Mouse (Mus musculus): Measurements from ENCODE around the gene Skp1a. TPM values are rescaled to one million over a fixed set of nuclear protein-coding genes. Genes with fewer than 3 reads are reported as not detected.

The Skp1a gene
- total RNA-seq, 2 experiments from 2014 or later = 464 to 465 TPM

DNA sequence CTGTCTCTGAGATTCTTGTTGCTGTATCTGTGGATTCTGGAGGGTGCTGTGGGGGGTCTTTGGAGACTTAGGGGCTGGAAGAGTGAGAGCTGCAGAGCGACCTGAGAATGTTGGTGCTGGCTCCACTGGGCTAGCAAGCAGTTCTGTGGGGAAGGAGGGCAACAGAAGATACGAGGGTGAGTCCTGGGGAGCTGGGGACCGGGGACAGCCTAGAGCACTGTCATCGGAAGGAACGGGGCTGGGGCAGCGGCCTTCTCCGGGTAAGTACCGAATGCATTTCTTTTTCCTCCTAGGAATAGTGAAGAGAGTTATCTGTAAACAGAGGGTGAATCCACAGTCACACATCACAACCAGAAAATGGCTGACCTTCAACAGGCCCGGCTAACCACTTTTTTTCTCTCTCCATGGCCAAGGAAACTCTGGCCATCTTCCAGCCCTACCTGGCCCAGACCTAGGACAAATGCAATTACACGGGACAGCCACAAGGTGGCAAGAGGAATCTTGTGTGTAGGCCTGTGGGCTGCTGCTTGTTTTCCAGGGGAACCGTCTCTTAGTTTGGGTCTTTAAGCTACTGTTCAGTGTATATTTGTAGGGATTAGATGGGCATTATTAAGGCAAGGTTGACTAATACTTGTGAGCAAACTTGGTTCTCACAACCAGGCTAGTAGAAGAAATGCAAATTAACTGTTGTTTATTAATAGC, 22.0 kb downstream of the Skp1a start:
- DNase-seq (ENCODE audit: low spot score in 2 of 2) = peak; percentile 58 to 73

DNA sequence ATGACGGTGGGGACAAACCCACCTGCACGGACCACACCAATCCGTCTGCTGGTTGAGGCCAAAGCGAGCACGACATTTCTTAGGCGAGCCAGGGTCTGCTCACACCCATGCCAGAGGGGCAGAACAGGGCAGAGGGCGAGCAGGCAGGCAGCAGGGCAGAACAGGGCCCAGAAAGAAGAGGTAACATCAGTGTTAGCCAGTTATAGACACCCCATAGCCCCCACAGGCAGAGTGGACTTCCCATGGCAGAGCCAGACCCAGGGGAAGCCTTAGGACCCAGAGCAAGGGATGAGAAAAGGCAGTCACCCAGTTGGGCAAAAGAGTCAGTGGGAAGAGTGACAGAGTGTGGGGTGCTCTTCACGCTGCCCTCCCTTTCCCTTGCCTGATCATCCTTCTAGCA, 23.3 kb downstream of the Skp1a start:
- peak in 1 of 2 experiments; percentile 7 for DNase-seq (ENCODE audit: low spot score in 2 of 2)

DNA sequence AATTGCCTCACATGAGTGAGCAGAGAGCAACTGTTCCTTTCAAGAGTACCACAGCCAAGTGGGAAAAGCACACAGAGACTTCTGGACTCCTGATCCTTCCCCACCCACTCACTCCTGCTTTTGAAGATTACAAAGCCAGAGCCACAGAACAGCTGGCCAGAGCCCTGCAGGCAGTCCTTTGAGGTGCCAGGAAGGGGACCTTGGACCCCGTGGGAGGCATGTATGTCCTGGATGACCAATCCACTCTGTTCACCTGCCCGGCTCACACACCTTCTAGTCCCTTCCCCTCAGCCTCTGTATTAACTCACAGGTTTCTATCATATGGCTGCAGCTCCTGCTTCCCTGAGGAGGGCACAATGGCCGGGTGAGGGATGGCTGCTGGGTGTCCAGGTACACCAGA, 25.6 kb downstream of the Skp1a start:
- no peak for DNase-seq (ENCODE audit: low spot score in 2 of 2)

DNA sequence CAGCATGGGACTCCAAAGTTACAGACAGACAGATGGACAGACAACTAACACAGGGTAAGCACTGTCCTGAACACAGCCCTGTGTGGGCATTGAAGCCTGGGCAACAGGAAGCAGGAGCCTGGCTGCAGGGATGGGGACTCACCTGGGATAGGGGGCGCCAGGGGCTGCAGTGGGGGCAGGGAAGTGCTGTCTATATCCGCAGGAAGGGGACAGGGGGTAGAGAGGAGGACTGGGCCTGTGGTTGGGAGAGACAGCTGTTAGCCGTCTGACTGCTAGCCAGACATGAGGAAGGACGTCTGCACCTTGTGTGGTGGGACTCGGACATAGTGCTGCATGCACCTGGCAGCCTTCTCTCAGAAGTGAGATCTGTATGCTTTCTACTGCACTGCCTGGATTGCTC, 26.9 kb downstream of the Skp1a start:
- DNase-seq (ENCODE audit: low spot score in 2 of 2) = no peak

DNA sequence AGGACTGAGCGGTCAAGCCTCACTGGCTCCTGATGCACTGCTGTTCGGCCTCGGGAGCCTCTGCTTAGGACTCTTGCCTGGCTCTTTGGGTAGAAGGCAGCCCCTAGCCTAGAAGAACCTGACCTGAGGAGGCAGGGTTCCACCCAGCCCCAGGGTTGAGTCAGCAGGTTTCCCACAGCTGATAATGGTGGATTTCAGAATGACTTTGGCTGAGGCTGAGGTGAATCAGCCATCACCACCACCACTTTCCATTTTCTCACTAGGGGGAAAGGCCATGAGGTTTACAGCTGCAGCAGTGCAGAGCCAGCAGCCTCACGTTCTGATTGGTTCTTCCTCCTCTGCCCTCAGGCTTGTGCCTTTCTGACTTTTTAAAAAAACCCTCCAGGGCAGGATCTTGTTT, 29.1 kb downstream of the Skp1a start:
- DNase-seq (ENCODE audit: low spot score in 2 of 2) = no peak

DNA sequence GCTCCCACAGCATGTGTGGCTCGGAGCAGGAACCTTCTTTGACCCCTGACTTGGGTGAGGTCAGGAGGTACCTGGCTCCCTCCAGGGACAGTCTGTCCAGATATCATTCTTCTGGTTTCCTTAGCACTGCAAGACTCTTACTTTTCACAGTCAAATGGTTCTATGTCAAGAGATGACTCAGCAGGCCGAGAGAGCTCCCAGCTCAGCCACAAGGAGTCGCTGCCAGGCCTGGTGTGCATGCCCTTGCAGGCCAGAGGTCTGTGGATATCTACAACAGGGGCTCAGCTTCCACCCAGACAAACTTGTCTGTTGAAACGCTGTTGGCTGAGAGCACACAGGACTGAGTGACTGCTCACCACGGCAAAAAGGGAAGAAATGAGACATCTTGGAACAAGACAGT, 30.1 kb downstream of the Skp1a start:
- no peak for DNase-seq (ENCODE audit: low spot score in 2 of 2)

DNA sequence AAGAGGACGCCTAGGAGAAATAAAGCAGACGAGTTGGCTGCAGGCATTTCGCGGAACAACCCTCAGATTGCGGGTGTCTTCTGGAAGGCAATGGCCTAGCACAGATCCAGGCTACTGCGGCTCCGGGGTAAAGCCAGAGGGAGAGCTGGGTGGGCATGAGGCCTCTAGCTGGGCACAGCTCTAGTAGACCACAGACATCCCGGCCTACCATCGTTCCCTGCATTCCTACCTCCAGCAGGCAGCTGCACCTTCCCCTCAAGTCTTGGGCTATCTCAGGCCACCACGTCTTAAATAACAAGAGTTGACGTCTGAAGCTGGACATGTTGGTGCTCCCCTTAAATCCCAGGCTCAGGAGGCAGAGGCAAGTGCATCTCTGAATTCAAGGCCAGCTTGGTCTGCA, 30.5 kb downstream of the Skp1a start:
- DNase-seq (ENCODE audit: low spot score in 2 of 2) = no peak

DNA sequence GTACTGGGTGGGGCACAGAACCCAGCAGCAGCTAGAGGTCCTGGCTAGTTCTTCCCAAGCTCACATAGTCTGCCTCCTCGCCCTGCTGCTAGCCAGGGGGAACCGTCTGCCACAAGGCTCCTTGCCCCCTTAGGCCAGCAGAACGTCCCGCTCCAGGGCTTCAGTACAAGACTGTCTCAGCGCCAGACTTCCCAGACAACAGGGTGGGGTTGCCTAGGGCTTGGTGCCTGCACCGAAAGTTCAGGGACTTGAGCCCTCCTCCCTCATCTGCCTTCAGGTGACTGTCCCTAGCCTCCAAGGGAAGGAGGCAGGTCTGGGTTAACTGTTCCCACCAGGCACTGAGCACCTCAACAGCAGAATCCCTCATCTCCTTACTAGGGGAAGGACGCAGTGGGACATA, 33.1 kb downstream of the Skp1a start:
- DNase-seq (ENCODE audit: low spot score in 2 of 2) = no peak

DNA sequence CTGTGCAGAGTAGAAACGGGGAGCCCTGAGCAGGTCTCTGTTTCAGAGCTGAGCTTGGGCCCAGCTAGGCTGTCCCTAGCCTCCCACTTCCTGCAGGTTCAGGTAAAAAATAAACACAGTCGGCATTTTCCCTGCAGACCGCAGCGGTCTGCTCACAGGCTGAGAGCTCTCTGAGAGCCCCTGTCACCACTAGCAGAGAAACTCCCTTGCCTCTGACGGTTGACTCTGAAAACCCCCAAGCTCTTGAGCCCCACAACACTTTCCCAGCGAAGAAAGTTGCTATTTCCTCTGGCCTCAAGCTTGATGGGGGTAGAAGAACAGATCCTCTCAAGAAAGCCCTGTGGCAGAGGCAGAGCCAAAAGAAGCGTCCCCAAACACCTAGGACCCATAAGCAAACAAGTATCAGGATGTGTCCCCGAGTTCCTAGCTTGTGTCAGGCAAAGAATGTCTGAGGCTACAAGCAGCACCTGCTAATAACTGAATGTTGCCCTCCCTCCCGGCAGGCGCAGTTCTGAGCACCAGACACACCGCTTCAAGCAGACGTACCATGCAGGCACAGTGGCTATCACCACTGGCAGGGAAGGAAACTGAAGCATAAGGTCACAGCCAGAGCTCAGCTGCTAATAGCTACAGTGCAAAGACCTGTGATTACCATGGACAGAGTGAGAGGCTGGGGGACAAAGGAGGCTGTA, 34.0 kb downstream of the Skp1a start:
- DNase-seq (ENCODE audit: low spot score in 2 of 2) = no peak

DNA sequence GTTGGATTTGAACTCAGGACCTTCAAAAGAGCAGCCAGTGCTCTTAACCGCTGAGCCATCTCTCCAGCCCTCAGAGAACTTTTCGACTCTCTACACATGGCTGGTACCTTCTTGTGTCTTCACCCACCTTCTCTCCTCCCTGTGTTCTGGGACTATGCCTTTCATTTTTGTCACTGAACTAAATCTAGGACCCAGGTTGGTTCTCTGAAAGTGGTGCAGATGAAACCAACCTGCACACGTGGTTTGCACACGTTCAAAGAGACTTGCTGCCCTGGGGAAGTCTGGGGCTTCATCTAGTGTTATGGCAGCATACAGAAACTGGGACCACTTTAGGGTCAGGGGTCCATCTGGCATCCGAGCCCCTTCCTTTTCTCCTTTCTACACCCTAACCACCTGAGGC, 35.5 kb downstream of the Skp1a start:
- DNase-seq (ENCODE audit: low spot score in 2 of 2) = no peak

DNA sequence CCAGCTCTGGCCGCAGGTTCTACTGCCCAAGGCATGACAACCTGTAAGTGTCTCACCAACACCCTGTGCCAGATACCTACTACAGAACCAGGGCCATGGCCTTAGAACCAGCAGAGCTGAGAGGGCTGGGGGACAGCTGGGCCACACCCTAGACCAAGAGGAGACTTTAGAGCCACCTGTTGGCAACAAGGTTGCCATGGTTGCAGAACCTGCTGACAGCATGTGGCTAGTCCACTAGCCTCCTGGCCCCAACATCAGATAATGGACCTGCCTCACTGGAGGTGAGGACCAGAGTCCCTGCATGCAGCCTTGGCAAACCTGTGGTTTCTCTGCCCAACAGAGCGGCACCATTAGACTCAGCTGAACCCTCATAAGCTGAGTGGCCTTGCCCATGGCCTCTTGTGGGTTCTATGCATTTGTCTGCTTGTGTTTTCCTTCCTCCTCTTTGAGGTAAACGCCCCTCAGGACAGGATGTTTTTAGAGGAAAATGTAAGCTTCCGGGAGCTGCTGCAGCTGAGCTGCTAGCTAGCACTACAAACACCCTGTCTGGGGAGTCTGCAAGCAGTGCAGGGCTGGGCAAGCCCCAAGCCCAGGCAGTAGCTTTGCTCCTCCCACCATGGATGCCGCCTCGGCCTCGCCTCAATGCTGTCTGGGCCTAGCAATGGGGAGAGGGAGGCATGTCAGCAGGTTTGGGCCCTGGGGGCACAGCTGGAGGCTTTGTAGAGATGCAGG, 36.5 kb downstream of the Skp1a start:
- DNase-seq (ENCODE audit: low spot score in 2 of 2) = no peak

DNA sequence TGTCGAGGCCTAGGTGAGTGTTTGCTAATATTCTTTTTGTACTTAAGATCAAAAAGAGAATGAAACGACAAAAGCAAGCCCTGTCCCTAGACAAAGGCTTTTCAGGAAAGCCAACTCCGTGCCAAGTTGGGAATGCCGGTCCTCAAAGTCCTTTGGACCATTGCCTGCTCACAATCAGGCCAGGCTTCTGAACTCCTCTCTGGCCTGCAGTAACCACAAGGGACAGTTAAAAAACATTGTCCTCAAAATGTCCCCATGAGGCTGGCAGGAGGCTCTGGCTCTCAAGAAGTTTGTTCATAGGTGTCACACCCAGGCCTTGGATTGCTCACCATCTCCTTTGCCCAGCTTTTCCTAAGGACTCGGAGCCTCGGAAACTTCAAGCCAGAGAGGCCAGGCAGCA, 38.0 kb downstream of the Skp1a start:
- DNase-seq (ENCODE audit: low spot score in 2 of 2) = no peak

DNA sequence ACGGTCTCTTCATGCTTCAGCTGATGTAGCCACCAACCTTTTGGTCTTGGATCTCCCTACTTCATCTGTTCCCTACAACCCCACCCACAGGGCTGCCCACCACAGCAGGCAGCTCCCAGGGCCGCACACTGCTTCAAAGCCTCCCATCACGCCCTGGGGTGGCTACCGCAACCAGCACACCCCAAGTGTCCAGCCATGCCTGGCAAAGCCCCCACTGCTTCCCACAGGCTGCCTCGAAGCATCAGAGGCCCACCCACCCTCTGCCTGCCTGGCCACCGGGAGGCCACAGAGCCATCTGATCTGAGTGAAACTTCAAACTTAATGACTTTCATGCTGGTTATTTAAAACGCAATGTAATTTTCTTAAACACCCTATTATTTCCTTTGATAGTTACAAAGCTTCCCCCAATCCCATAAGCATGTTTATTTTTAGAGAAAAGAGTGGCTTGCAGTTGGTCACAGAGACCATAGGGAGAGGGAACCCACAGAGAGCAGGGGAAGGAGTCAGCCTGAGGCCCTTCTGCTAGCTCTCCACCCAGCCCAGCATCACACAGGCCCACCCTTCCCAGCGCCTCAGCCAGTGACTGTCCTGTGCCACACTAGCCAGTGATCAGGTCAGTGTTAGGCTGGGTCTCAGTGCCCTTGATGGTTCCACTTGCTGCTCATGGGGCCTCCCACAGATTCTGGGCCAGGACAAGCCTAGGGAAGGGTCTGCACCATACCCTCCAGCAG, 40.1 kb downstream of the Skp1a start:
- no peak for DNase-seq (ENCODE audit: low spot score in 2 of 2)

DNA sequence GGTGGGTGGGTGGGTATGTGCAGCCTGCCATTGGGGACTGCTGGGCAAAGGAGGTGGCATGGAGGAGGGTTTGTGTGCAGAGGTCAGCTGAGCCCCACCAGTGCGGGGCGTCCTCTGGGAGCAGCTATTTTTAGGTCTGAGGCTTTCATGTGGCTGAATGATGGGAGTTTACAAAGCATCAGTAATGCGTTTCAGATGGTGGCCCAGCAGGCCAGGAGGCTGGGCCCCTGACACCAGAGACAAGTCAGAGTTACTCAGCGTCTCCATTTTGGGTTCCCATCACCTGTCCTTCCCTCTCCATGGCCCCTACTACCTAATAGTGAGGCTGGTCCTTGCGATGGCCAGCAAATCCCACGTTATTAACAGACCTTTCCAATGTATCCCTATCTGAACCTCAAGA, 40.8 kb downstream of the Skp1a start:
- no peak for DNase-seq (ENCODE audit: low spot score in 2 of 2)

DNA sequence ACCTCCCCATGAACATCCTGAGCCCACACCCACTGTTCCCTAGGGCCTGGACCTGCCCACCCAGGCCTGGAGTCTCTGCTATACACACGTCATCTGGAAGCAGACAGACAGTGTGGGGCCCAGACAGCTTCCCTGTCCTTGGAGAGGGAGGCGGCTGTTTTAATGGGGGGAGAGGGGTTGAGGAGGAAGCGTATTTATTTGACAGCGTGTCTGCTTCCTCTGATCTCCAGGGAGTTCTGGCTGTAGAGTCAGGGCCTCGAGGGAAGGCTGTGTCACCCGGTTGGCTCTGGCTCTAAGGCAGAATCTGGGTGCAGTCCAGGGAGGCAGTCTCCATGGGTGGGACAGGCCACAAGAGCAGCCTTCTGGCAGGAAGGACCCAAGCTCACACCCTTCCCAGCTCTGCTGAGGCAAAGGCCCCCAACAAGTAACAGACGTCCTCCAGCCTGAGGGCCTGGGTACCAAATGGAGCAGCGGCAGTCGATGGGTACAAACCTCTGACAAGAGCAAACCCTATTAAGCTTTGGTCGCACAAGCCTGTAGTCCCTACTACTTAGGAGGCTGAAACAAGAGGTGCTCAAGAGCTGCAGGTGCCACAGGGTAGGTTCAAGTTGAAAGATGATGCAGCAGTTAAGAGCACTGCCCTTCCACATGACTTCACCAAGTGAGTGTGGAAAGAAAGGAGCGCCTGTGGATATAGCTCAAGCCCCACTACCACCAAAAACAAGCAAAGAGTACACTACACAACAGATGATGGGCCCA, 41.6 kb downstream of the Skp1a start:
- DNase-seq (ENCODE audit: low spot score in 2 of 2) = no peak

DNA sequence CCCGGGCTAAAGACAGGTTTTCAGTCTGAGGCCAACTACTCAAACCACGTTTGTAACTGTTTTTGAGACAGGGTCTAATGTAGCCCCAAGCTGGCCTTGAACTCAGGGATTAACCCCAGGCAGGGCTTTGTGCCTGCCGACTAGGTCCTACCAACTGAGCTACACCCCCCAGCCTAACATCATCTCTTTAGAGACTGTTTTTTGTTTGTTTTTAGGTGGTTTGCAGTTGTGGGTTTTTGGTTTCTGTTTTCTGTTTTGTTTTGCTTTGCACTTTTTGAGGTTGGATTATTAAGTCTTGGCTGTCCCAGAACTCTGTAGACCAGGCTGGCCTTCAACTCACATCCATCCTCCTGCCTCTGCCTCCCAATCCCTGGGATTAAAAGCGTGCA, 42.1 kb downstream of the Skp1a start:
- DNase-seq (ENCODE audit: low spot score in 2 of 2) = no peak

DNA sequence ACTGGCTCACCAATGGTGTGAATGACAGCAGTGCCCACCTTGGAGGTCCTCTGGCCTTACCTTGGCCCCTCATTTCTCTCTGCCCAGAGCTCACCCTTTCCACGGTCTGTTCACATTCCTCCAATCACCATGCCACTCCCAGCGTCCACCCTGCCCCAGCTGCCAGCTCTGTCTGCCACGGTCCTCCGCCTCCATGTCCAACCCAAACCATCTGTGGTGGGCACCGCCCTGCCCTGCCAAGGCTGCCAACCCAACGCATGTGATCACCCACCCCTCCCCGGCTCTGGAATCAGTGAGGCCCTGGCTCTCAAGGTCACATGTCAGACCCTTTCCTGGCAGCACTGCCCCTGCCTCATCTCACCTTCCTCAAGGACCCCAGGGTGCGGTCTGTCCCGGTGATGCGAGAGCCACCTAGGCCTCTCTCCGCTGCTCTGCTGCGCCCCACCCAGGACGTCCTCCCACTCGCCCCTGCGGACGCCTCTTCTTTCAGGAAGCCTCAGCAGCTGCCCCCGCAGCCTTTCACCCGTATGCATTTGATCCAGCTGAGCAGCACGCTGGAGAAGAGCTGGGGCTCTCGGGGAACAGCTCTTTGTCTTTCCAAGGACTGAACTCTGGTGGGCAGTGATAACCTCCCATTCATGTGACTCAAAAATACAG, 42.8 kb downstream of the Skp1a start:
- DNase-seq (ENCODE audit: low spot score in 2 of 2) = no peak

DNA sequence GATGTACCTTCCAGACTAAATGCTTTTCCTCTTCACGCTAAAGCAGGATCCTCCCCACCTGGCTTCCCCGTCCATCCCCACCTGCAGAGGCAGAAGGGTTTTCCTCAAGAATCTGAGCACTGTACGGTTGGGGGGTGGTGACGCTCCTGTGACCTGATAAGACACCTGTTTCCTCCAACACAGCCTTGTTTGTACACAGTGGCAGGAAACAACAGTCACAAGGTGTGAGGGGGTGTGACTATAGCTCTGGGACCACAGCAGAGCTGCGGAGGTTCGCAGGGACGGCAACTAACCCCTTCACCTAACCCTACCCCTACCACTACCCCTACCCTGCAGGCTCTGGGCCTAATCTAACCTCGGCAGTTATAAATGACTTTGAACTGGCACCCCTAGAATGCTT, 43.6 kb downstream of the Skp1a start:
- DNase-seq (ENCODE audit: low spot score in 2 of 2) = no peak

DNA sequence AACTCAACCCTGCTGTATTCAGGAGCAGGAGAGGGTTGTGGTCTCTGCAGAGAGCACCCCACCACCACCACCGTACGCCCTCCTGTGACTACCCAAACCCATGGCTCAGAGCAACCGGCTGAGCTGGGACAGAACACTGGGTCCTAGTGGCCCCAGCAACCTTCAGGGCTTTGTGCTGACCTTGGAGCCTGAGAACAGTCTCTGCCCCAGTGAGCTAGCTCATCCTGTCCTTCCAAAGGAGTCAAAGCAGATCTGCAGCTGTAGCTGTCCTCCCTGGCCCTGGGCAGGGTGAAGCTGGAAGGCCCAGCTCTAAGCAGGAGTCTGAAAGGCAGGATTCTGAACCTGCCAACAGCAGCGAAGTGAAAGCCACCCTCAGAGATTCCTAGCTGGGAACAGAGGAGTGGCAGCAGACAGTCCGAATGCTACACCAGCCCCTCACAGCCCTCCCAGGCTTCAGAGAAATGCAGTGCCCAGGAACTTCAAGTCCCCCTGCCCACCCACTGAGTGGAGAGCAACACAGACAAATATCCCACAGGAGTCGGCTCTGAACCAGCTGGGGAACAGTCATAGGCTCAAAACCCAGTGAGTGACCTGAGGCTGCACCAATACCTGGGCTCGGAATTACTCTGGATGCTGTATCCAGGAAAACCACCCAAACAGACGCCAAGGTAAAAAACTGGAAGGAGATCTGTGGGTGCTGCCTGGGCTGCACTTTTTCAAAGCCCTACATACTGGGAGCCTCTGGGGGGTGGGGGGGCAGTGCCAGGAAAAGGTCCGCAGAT, 44.2 kb downstream of the Skp1a start:
- no peak for DNase-seq (ENCODE audit: low spot score in 2 of 2)

DNA sequence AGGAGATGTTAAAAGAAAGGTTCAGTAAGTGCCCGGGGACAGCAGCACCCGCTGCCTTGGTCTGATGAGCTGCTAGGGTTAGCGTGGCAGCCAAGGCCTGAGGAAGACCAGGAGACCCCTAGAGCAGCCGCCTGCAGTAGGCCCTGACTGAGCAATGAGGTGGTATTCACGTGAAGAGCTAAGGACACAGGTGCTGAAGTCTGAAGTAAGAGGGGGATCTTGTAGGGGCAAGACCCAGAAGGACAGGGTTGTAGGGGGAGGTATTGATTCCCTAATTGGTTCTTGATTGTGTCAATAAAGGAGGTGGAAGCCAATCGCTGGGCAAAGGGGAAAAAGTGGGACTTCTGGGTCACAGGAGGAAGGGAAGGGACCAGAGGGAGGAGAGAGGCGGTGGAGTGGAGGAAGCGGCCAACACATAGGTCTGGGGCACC, 45.2 kb downstream of the Skp1a start:
- DNase-seq (ENCODE audit: low spot score in 2 of 2) = no peak

Measured in layer of hippocampus, postnatal 10 days (tissue).